8 mouse cellular contexts compared by ENCODE assay signal in genomic region chr10:60246519-60246918, GRCm38 (mm10). TPM values are rescaled to one million over a fixed set of nuclear protein-coding genes. Genes with fewer than 3 reads are reported as not detected.
DNase-seq lines count a peak whose midpoint lies in the region; ATAC-seq and TF ChIP-seq lines count a peak whose summit lies in the region.

No protein-coding gene starts in this region.

- 31% methylated on average over 5 of the region's 5 CpGs for WGBS in forebrain, embryonic 10.5 days
- WGBS in forebrain, embryonic 12.5 days, result 30% methylated on average over 5 of the region's 5 CpGs
- 55% methylated on average over 5 of the region's 5 CpGs for WGBS in bone marrow, adult 2 months

- peak; percentile 71 for TF ChIP-seq CTCF in bone marrow, adult 2 months (IDR thresholded peaks at IDR 0.05; ENCODE audit: control insufficient read depth, insufficient read depth, low read length)

- H3K4me3 ChIP-seq in forebrain, embryonic 10.5 days, result no peak overlapping the region
- no peak overlapping the region for H3K4me3 ChIP-seq in forebrain, embryonic 12.5 days (replicated peaks)
- no peak overlapping the region for H3K4me3 ChIP-seq in bone marrow, adult 2 months (replicated peaks; ENCODE audit: control insufficient read depth, low read depth, low read length)

- H3K9me3 ChIP-seq in forebrain, embryonic 10.5 days, result no peaks in the 10 kb centered on the region
- no peaks in the 10 kb centered on the region for H3K9me3 ChIP-seq in forebrain, embryonic 12.5 days

- no peak for TF ChIP-seq POLR2A in bone marrow, adult 2 months (IDR thresholded peaks at IDR 0.05; ENCODE audit: borderline replicate concordance, control insufficient read depth, low read depth, low read length)

- no peak overlapping the region for H3K4me2 ChIP-seq in forebrain, embryonic 12.5 days

- no peak overlapping the region for H3K27ac ChIP-seq in forebrain, embryonic 10.5 days
- no peak overlapping the region for H3K27ac ChIP-seq in forebrain, embryonic 12.5 days
- H3K27ac ChIP-seq in bone marrow, adult 2 months (ENCODE audit: control insufficient read depth, insufficient read depth, low read depth, low read length, poor library complexity), result no peak overlapping the region

- peak; percentile 58 for DNase-seq in forebrain, embryonic 10.5 days (ENCODE audit: extremely low spot score, low spot score)
- DNase-seq in CD4-positive helper T cell, adult 2 months (ENCODE audit: low read depth, low spot score), result peak; percentile 64
- DNase-seq in kidney, adult 9 months, result peak; percentile 68
- peak; percentile 41 to 53 for DNase-seq in lung, adult 18-20 months
- peak; percentile 52 to 61 for DNase-seq in right cerebral cortex, adult 2 months (ENCODE audit: low spot score in 2 of 2)

- no peak for ATAC-seq in forebrain, embryonic 12.5 days (ENCODE audit: low FRiP score)
- peak; percentile 61 for ATAC-seq in erythroblast, adult 5-6 weeks (replicated peaks; ENCODE audit: low FRiP score, poor library complexity, severe bottlenecking)

- no peaks in the 10 kb centered on the region for H3K36me3 ChIP-seq in forebrain, embryonic 10.5 days (replicated peaks)
- H3K36me3 ChIP-seq in forebrain, embryonic 12.5 days (replicated peaks), result no peaks in the 10 kb centered on the region

- no peak overlapping the region for H3K9ac ChIP-seq in forebrain, embryonic 12.5 days

- no peaks in the 10 kb centered on the region for H3K4me1 ChIP-seq in forebrain, embryonic 10.5 days
- no peaks in the 10 kb centered on the region for H3K4me1 ChIP-seq in forebrain, embryonic 12.5 days
- no peaks in the 10 kb centered on the region; the same call in 1 of the 2 replicates for H3K4me1 ChIP-seq in bone marrow, adult 2 months (ENCODE audit: control insufficient read depth, insufficient read depth, low read length)

- no peaks in the 10 kb centered on the region for H3K27me3 ChIP-seq in forebrain, embryonic 10.5 days (ENCODE audit: poor library complexity, severe bottlenecking)
- H3K27me3 ChIP-seq in forebrain, embryonic 12.5 days, result no peaks in the 10 kb centered on the region

RNA-seq across cellular contexts. Expression of gene Chst3, which starts 27.5 kb away (rescaled TPM):
- polyA plus RNA-seq in forebrain, embryonic 10.5 days (2016; fragmentation: Nextera tagmentation; extraction: Ambion mirVana), result 2.1 and 2.4 TPM in 2 replicates
- 3.7 and 4.0 TPM in 2 replicates for polyA plus RNA-seq in forebrain, embryonic 12.5 days (2016; fragmentation: Nextera tagmentation; extraction: Ambion mirVana)
- polyA plus RNA-seq in bone marrow, adult 2 months (2011; ENCODE audit: insufficient read depth, insufficient read length, low replicate concordance, missing spikeins), result 11.9 and 16.5 TPM in 2 replicates
- total RNA-seq in erythroblast, adult 5-6 weeks (2015; ENCODE audit: low replicate concordance), result not detected in 2 replicates
- not detected in 2 replicates for total RNA-seq in erythroblast, adult 5-6 weeks (2017; ENCODE audit: low replicate concordance)

RNA-seq across cellular contexts. Expression of gene Psap, which starts 30.9 kb away (rescaled TPM):
- polyA plus RNA-seq in forebrain, embryonic 10.5 days (2016; fragmentation: Nextera tagmentation; extraction: Ambion mirVana), result 51.8 and 68.7 TPM in 2 replicates
- 86.9 and 90.5 TPM in 2 replicates for polyA plus RNA-seq in forebrain, embryonic 12.5 days (2016; fragmentation: Nextera tagmentation; extraction: Ambion mirVana)
- polyA plus RNA-seq in bone marrow, adult 2 months (2011; ENCODE audit: insufficient read depth, insufficient read length, low replicate concordance, missing spikeins), result 271 and 453 TPM in 2 replicates
- total RNA-seq in erythroblast, adult 5-6 weeks (2015; ENCODE audit: low replicate concordance), result 208 and 256 TPM in 2 replicates
- 196 and 238 TPM in 2 replicates for total RNA-seq in erythroblast, adult 5-6 weeks (2017; ENCODE audit: low replicate concordance)
